Mouse (Mus musculus) megakaryocyte-erythroid progenitor cell, adult 5-6 weeks (primary cell): ENCODE results near the gene Gm525. TPM values are rescaled to one million over a fixed set of nuclear protein-coding genes. Genes with fewer than 3 reads are reported as not detected.

Experiments
- total RNA-seq, 2 experiments: library from RNA; stranded (forward) in 1 of 2; stranded (reverse) in 1 of 2; fragments of 200-1000, 215-1000 nt in 1 of 2; fragments of >200 nt in 1 of 2; fragmentation: Nextera tagmentation in 1 of 2; gene quantifications; 2 replicates each; pipeline ENCODE4 v1.2.3; 2014 to 2017

The Gm525 gene
- total RNA-seq, 2 experiments from 2014 or later = not detected

Other genes starting within 250 kb of the Gm525 start
- gene Akap1, start 209.3 kb upstream of the Gm525 start, total RNA-seq (2014; fragmentation: Nextera tagmentation) = 23.5 and 24.4 TPM in 2 replicates
- gene Akap1, start 209.3 kb upstream of the Gm525 start, total RNA-seq (2017) = 36.7 and 37.4 TPM in 2 replicates
- gene Scpep1, start 118.4 kb upstream of the Gm525 start, total RNA-seq (2014; fragmentation: Nextera tagmentation) = 7.8 TPM in 2 replicates
- 5.0 and 8.4 TPM in 2 replicates for gene Scpep1, start 118.4 kb upstream of the Gm525 start, total RNA-seq (2017)
- gene Elobl, start 106.9 kb upstream of the Gm525 start, total RNA-seq (2014; fragmentation: Nextera tagmentation) = not detected in 2 replicates
- gene Elobl, start 106.9 kb upstream of the Gm525 start, total RNA-seq (2017) = not detected in 2 replicates
- 12.0 and 13.1 TPM in 2 replicates for gene Coil, start 103.6 kb upstream of the Gm525 start, total RNA-seq (2014; fragmentation: Nextera tagmentation)
- gene Coil, start 103.6 kb upstream of the Gm525 start, total RNA-seq (2017) = 15.8 and 17.1 TPM in 2 replicates
- gene Trim25, start 74.5 kb upstream of the Gm525 start, total RNA-seq (2014; fragmentation: Nextera tagmentation) = 35.5 and 49.4 TPM in 2 replicates
- gene Trim25, start 74.5 kb upstream of the Gm525 start, total RNA-seq (2017) = 28.0 and 30.7 TPM in 2 replicates
- 5.8 and 6.9 TPM in 2 replicates for gene Dgke, start 7.0 kb upstream of the Gm525 start, total RNA-seq (2014; fragmentation: Nextera tagmentation)
- gene Dgke, start 7.0 kb upstream of the Gm525 start, total RNA-seq (2017) = 5.4 and 6.2 TPM in 2 replicates
- not detected in 2 replicates for gene Nog, start 228.5 kb downstream of the Gm525 start, total RNA-seq (2014; fragmentation: Nextera tagmentation)
- not detected in 2 replicates for gene Nog, start 228.5 kb downstream of the Gm525 start, total RNA-seq (2017)